Mouse (Mus musculus): ENCODE measurements around the gene Erh.

The Erh gene

DNA sequence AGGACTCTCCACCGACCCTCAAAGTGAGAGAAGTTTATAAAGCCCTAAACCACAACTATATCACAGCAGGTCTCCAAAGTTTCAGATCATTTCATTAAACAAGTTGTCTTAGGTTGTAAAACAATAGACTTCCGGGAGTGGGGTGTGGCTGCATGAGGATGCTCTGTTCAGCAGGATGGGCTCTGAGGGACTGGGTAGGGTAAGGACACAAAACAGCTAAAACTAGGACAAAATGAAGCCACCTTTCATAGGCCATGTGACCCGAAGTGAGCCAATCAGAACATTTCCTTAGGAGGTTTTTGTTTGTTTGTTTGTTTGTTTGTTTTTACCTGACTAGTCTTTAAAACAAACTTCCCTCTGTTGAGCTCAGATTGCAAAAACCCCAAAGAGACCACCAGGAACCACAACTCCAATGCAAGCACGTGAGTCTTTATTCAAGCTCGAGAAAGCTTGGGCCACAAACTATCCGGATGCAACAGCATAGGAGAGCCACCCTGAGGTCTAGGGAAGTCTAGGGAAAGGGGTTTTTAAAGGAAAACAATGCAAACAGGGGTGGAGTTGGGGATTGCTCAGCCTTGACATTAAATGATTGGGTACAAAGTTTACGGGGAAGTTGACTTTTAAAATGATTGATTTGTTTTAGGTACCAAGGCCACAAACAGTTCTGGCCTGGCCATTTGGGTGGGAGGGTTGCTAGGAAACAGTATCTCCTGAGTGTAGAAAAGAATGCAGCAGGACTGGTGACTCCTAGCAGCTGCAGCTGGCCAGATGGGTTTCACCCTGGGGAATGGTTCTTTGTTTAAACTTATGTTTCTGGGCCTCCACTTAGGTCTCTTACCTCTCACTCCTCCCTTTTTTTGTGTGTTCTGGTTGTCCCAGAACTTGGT, 28.5 kb downstream of the Erh start:
- no peak for DNase-seq

DNA sequence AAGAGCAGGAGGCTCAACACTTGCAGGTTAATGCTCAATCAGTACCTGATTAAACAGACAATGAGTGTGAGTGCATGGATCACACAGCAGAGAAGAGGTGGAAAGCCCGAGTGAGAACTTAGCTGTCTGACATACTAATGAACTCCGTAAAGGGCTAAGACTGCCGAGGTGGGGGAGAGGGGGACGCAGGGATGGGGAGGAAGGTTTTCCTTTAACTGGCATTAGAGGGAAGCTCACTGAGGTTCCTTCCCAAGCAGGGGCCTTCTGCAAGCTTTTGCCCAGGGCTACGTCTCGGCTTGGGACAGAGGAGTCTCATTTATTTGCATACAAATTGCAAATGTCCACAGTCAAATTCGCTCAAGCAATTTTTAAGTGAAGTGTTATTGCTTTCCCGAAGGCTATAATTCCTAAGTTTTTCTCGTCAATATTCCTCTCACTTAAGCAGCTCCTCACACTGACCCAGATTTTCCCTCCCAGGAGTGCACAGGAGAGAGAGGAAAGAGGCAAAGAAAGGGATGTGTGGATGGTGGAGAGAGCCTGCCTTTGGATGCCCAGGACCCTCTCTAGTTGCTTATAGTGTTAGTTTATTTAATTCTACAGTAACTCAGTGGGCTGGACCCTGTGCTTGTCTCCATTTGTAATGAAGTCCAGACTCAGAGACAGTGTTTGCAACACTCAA, 31.9 kb downstream of the Erh start:
- DNase-seq: no peak

DNA sequence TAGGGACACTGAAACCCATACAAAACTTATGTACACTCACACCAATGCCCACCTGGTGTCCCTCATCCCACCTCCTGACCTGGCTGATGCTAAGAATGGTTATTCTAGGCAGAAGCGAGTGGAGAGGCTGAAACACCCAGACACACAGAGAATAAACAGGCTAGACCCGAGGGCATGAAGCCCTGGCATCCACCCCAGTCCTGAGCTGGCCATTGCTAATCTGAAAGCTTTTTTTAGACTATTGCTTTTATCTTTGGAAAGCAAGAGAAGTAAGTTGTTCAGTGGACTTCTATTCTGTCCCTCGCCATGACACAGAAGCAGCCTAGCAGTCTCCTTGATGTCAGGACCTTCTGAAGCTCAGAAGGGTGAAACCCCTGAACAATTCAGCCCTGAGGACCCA, 34.2 kb downstream of the Erh start:
- DNase-seq: no peak

DNA sequence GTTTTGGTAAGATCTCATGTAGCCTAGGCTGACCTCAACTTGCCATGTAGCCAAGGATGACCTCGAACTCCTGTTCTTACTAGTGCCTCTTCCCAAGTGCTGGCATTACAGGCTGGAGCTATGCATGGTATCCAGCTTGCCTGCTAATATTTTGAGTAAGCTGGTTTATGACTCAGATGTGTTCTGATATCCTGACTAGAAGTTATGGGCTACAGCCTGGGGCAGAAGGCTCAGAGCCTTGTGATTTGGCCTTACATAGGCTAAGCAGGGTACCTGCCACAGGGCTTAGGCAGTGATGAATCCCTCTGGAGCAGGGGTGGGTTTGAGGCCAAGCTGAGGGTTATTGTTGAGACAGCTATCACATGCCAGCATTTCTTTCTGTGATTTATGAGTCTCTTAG, 35.6 kb downstream of the Erh start:
- DNase-seq: no peak

DNA sequence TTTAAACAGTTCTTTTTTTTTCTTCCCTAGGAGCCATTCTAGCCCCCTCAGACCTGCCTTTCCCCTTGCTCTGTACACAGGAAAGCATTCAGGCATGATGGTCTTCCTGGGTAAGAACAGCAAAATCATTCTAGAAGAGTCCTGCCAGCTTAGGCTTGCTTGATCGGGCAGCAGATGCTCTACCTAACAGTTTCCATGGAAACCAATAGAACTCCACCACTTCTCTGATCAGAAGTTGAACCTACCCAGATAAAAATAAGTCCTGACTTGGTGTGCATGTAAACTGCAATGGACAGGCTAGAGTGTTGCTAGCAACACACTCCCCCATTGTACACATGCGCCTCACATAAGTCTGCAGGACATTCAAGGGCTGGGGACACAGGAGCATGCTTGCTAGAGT, 39.9 kb downstream of the Erh start:
- DNase-seq: no peak

DNA sequence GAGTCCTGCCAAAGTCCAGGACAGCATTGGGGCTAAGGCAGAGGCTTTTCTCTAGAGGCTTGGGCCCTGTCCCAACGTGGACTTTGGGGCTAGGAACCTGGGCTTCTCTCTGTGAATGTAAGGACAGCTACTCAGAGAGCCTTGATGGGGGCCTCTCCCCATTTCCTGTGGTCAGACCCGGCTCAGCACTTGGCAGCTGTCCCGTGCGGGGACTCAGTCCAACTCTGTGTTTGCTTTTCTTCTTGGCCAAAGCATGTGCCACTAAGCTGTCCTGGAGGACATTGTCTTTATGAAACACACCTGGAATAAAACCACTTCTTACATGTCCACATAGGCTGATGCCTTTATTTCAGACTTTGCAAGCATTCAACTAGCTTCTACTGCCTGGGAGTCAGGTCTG, 40.6 kb downstream of the Erh start:
- no peak for DNase-seq

DNA sequence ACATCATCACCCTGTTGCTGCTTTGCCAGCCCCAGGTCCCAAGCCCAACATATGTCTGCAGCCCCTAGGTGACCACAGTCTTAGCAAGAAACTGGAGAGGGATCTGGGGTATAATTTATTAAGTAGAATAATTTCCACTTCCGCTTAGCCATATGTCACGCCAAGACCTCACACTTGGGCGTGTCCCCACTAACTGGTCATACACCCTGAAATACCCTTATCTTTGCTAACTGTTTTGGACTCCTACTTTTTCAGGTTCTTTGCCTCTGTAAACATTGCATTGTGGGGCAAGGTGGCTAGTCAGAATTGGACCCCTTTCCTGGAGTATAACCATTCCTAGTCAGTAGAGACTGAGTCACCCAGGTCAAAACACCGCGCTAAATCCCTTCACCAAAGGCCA, 41.7 kb downstream of the Erh start:
- no peak for DNase-seq

DNA sequence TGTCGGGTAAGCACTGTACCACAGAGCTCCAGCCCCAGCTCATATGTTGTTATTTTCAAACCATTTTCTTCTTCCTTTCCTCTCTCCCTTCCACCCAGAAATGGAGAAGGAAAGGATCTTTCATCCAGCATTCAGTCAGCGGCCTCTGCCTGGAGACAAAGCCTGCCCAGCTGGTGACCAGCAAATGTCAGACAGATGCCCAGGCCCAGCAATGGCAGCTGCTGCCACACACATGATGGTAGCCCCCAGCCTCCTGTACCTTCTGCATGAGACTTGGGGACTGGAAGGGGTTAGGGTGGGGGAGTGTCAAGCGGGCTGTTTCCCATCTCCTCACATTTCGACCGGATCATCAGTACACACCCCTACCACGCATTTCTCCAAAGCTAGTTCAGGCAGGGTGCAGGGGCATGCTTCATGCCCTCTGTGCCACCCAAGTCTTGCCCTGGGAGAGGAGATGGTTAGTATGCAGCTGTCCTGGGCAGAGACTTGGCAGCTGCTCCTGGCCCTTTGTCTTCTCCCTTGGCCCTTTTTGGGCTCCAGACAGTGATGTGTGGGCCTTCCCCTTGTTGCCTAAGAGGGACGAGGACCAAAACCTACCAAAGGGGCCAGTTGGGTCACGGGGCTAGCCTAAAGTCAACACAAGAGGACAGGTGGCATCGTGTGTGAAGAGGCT, 42.4 kb downstream of the Erh start:
- DNase-seq: no peak

DNA sequence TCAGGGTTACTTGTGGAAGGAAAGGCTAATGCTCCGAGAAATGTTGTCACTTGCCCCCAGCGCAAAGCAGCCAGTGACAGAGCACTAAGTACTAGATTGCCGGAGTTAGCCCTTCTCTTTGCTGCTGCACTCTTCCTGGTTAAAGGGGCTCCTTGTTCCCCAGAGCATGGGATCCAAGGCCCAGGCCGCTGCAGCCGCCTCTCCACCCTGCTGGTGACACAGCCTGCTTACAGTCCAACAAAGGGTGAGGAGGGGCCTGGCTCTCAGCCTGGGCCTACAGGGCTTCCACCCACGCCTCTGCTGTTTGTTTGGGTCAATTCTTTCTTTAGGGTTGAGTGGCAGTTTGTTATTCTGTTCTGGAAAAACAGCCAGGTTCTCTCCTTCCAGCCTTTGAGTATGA, 45.4 kb downstream of the Erh start:
- no peak for DNase-seq

DNA sequence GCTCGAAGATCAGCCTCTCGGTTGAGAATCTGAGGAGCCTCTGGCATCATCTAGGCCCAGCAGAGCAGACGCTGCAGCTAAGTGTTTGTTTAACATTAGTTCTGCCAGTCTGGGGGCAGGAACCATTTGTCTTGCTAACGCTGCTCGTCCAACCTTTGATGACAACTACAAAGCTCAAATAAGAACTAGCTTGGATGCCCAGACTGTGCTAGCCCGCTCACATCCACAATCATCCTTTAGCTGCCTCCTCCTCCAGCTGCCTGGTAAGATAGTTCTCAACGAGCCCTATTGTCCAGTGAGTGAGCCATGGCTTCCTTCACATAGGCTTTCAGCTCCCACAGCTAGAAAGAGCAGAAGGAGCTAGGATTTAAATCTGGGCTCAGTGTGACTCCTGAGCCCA, 45.9 kb downstream of the Erh start:
- DNase-seq: no peak

DNA sequence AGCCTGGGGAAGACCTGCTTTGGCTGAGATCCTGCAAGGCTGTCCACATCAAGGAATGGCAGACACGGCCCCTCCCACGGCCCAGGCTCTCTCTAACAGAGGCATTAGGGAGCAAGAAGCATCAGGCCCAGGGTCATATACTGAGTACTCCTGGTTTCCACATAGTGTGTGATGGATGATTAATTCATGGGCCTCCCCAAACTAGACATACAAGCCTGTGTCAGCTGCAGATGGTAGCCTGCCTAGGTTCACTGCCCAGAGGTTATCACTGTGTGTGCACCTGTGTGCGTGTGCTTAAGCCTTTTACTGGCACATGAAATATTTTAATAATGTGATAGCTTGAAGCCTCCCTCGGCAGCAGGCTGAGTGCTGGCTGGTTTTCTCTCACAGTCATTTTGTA, 48.2 kb downstream of the Erh start:
- no peak for DNase-seq

DNA sequence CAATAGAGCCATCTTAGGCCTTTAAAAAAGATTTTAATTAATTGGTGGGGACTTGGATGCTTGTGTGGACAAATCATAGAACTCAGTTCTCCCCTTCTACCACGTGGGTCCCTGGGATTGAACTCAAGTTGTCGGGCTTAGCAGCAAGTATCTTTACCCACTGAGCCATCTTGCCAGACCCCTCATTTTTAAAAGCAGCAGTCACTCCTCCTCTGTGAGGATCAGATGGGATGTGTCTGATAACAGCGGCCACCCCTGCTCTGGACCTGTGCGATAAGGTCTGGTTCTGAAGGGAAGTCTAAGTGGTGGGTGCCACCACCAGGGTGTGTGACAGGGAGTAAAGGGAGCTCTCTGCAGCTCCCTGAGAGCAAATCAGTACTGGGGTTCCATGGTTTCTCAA, 48.6 kb downstream of the Erh start:
- no peak for DNase-seq

DNA sequence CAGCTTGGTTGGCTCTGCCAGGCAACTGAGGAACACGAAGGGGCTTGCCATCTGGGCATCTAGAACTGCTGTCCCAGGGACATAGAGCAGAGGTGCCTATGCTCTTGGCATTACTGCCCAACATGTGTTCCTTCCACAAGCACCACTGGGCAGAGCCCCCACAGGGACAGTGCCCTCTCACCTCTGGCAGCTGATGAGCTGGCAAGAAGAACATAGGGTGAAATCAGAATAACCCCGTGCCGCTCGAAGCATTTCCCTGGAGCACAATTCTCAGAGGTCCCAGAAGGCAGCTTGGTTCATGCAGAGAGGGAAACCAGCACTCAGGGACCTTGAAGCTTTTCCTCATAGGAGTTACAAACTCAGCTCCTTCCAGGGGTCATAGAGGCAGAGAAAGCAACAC, 49.4 kb downstream of the Erh start:
- DNase-seq: no peak

DNA sequence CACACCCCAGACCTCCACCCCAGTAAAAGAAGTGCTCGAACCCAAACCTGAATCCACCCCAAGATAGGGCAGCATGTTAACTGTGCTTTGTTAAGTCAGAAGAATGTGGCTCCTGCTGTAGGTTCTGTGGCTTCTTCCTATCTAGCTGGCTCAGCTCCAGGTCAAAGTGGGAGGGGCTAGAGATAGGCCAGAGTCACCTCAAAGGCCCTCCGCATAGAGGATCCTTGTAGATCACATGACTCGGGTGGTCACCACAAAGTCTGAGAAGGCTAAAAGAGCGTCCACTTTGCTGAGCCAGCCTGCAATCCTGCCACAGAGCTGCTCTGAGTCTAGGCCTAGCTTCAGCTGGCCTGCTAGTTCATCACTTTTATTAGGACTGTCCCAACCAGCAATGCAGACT, 50.0 kb downstream of the Erh start:
- no peak for DNase-seq

DNA sequence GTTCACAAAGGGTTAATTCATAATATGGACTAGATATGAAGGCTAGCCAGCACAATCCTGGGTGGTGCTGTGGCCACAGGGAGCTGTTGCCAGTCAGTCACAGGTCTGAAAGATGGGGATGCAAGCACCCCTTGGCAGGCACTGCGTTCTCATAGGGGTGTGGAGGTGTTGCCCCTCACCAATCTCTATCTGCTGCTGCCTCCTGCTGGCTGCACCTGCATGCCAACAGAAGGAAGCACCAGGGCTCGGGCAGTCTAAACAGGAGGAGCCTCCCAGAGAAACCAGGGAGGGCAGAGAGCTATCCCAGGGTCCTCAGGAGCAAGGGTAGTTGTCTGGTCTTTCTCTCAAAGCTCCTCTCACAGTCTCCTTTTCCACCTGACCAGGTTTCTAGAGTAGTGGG, 59.2 kb downstream of the Erh start:
- DNase-seq: no peak

All from kidney, adult 11 months (tissue).